Mouse (Mus musculus) neural tube, embryonic 14.5 days (tissue): ENCODE data around the gene Gm47955. TPM values are rescaled to one million over a fixed set of nuclear protein-coding genes. Genes with fewer than 3 reads are reported as not detected.
"Not testable (repeated sequence)": the region's sequence is repeated elsewhere in the genome, so short reads cannot be mapped to it uniquely, and the experiment has no call there.

ENCODE experiments used
- ATAC-seq: fragments of 200-750 bp; cut with Nextera tagmentation; 2 replicates; pipeline ENCODE4 v1.8.0; 2017; ENCODE audit warnings: low read depth, mild to moderate bottlenecking, moderate TSS enrichment, moderate library complexity
- H3K27ac ChIP-seq: fragments of 300-500 bp; sonication (generic); 2 replicates; pipeline ENCODE4 v1.5.1; 2014; ENCODE audit warnings: low read depth, mild to moderate bottlenecking, control low read depth, low read length, moderate library complexity, mixed read lengths
- H3K27me3 ChIP-seq: fragments of 300-500 bp; sonication (generic); 2 replicates; pipeline ENCODE4 v1.6.1; 2014; ENCODE audit warnings: low read length; ENCODE audit not compliant: control insufficient read depth, insufficient read depth
- H3K36me3 ChIP-seq: fragments of 300-500 bp; sonication (generic); 2 replicates; pipeline ENCODE4 v1.6.1; 2014; ENCODE audit warnings: low read length, mixed read lengths; ENCODE audit not compliant: control insufficient read depth, insufficient read depth
- H3K4me1 ChIP-seq: fragments of 300-500 bp; sonication (generic); 2 replicates; pipeline ENCODE4 v1.6.1; 2014; ENCODE audit warnings: low read length; ENCODE audit not compliant: control insufficient read depth, insufficient read depth
- H3K4me2 ChIP-seq: fragments of 300-500 bp; sonication (generic); 2 replicates; pipeline ENCODE4 v1.6.1; 2014; ENCODE audit warnings: mild to moderate bottlenecking, low read depth, low read length, control low read depth
- H3K4me3 ChIP-seq: fragments of 300-500 bp; sonication (generic); 2 replicates; pipeline ENCODE4 v1.5.1; 2014; ENCODE audit warnings: low read depth, low read length, control low read depth, mixed read lengths
- H3K9ac ChIP-seq: fragments of 300-500 bp; sonication (generic); replicated peaks from 2 replicates; pipeline ENCODE4 v1.6.1; 2014; ENCODE audit warnings: low read depth, mild to moderate bottlenecking, control low read depth, low read length, mixed read lengths
- H3K9me3 ChIP-seq: fragments of 300-500 bp; sonication (generic); 2 replicates; pipeline ENCODE4 v1.6.1; 2016; ENCODE audit warnings: low read length; ENCODE audit not compliant: control insufficient read depth
- WGBS: fragments of 180-500 bp; shearing (Covaris S2); extraction: QIAGEN DNeasy Blood & Tissue Kit; methylation state at CpG from one replicate; pipeline ENCODE4 v1.1.7; 2014; 5-methylcytosine and 5-hydroxymethylcytosine counted together
- polyA plus RNA-seq: library from polyadenylated mRNA; unstranded; fragments of >200 nt; fragmentation: Nextera tagmentation; extraction: Ambion mirVana; gene quantifications from 2 replicates; pipeline ENCODE4 v1.2.1, GENCODE M21; 2014

Gm47955 gene
- polyA plus RNA-seq, 1 experiment from 2014 or later, result not detected

DNA sequence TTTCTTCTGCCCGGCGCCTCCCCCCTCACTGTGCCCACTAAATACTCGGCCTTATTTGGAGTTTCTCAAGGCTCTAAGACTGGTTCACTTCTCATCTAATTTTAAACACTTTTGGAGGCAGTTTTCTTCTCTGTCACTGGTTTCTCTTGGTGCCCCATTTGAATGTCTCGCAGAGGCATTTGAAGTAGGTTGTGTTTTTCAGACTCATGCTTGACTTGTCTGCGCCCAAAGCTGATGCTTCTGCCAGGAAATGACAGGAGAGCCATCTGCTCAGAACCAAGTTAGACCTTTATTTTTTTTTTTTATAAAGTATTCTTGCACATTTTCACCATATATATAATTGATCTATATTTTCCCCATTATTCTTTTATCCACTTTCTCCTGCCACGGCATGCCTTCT lies 26.7 kb downstream of the Gm47955 start:
- Histone ChIP-seq H3K9me3 (no peaks in the 10 kb centered on the region; the same call in 1 of the 2 replicates), H3K27me3 (no peaks in the 10 kb centered on the region), H3K9ac (no peak overlapping the region), H3K4me3 (no peak overlapping the region), H3K4me2 (no peak overlapping the region), H3K4me1 (no peaks in the 10 kb centered on the region), H3K36me3 (no peaks in the 10 kb centered on the region), H3K27ac (no peak overlapping the region)
- WGBS, result 97% methylated on average over 6 of the region's 6 CpGs
- ATAC-seq, result no peak

DNA sequence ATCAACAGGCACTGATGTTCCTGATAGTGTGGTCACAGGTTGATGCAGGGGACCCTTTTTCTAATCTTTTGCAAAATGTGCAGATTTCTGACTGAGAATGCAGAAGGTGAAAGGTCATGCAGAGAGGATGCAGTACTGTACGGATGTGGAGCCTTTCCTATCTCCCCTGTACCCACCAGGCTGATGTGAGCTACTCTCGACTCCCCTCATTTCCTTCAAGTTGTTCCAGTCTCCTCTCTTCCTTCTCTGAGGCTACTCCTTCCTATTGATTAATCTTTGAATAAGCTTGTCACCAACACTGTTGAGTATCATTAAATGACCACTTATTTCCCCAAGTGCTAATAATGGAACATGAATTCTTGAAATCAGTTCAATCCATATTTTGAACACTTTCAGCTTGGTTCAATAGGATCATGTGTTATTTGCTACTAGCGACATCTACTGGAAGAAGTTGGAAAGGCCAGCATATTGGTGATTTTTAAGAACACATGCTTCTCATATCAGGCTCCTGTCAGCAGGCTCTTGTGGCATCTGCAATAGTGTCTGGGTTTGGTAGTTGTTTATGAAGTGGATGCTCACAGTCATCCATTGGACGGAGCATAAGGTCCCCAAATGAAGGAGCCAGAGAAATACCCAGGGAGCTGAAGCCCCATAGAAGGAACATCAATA lies 27.6 kb downstream of the Gm47955 start:
- no peak overlapping the region for H3K27ac ChIP-seq
- H3K36me3 ChIP-seq, result no peaks in the 10 kb centered on the region
- H3K27me3 ChIP-seq, result no peaks in the 10 kb centered on the region
- H3K9me3 ChIP-seq, result no peaks in the 10 kb centered on the region; the same call in 1 of the 2 replicates
- ATAC-seq, result peak; percentile 79
- no peaks in the 10 kb centered on the region for H3K4me1 ChIP-seq
- no peak overlapping the region for H3K9ac ChIP-seq
- H3K4me2 ChIP-seq, result no peak overlapping the region
- WGBS, result 38% methylated on average over 4 of the region's 4 CpGs
- no peak overlapping the region for H3K4me3 ChIP-seq

DNA sequence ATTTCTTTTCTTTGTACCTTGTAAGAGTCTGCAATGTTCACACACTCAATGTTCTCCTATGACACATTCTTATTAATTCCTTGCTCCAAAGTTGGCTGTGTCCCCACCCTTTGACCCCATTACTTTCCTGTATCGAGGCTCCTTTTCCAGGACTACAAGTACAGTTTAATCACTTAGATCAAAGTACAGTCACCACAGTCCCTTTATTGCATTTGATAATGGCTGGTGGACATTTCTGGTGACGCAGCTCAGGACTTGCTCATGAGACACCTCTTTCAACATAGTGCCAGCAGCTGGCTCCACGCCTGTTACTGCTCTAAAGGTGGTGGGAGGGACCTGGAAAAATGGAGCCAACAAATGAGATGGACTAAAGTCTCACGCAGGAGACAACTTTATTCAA lies 31.0 kb downstream of the Gm47955 start:
- 64% methylated on average over 4 of the region's 4 CpGs for WGBS
- Histone ChIP-seq H3K9ac (no peak overlapping the region), H3K9me3 (no peaks in the 10 kb centered on the region), H3K4me3 (no peak overlapping the region), H3K27ac (no peak overlapping the region), H3K27me3 (no peaks in the 10 kb centered on the region), H3K4me1 (no peaks in the 10 kb centered on the region), H3K4me2 (no peak overlapping the region), H3K36me3 (no peaks in the 10 kb centered on the region)
- ATAC-seq, result no peak

DNA sequence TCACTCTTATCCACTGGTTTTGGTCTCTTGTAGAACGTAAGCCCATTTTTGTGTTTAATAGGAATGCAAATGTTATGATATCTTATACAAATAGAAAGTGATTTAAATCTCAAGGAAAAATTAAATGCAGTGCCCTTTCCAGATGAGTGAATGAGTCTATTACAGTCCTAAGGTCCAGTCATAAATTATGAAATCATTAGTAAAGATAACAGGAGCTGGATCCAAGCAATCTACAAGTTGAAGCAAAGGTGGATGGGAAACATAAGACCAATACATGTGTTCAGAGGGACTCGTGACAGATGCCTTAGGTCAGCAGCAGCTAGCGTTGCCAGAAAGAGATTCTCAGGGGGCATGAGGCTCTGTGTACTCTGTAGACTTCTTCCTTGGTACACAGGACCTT lies 31.5 kb downstream of the Gm47955 start:
- Histone ChIP-seq H3K9me3 (no peaks in the 10 kb centered on the region), H3K4me2 (no peak overlapping the region), H3K27me3 (no peaks in the 10 kb centered on the region), H3K36me3 (no peaks in the 10 kb centered on the region), H3K27ac (no peak overlapping the region), H3K4me1 (no peaks in the 10 kb centered on the region), H3K4me3 (no peak overlapping the region), H3K9ac (no peak overlapping the region)
- no peak for ATAC-seq
- 74% methylated on average over 3 of the region's 3 CpGs for WGBS

DNA sequence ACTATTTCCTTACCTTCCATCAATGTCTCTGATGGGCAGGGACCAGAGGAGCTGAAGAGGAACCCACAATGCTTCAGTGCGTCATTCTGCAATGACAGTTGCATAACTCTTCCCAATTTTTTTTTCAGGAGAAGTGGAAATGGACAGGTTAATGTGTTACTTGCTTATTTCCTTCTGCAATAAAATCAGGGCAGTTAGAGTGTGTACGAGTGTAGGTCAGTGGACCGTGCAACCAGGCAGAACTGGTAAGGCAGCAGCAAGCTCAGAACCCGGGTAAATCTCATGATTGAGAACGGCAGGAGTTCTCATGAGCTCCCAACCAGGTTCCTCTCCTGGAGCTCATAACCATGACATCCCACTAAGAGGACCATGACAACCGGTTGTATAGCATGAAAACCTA lies 32.0 kb downstream of the Gm47955 start:
- H3K9me3 ChIP-seq, result no peaks in the 10 kb centered on the region
- 92% methylated on average over 6 of the region's 6 CpGs for WGBS
- no peaks in the 10 kb centered on the region for H3K4me1 ChIP-seq
- no peak overlapping the region for H3K27ac ChIP-seq
- no peak overlapping the region for H3K4me3 ChIP-seq
- H3K9ac ChIP-seq, result no peak overlapping the region
- no peak overlapping the region for H3K4me2 ChIP-seq
- no peaks in the 10 kb centered on the region for H3K36me3 ChIP-seq
- ATAC-seq, result no peak
- H3K27me3 ChIP-seq, result no peaks in the 10 kb centered on the region

DNA sequence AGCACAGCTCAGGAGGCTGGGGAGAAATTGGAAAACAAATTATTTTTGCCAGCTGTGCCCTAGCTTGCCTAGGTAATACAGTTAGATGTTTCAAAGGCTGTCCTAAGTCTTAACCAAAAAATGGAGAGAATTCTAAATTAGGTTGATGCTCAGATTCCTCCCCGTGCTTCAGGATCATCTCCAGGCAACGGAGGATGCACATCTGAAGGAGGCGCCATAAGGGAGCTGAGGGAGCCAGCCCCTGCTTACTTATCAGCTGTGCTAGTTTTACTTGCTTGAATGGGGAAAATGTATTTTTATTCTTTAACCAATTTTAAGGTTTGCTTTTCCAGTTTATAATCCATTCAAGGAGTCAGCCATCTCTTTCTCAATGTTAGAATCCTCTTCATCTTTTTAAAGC lies 33.9 kb downstream of the Gm47955 start:
- Histone ChIP-seq H3K9me3 (no peaks in the 10 kb centered on the region), H3K27me3 (no peaks in the 10 kb centered on the region), H3K4me3 (no peak overlapping the region), H3K4me1 (no peaks in the 10 kb centered on the region), H3K9ac (no peak overlapping the region), H3K36me3 (no peaks in the 10 kb centered on the region), H3K4me2 (no peak overlapping the region), H3K27ac (no peak overlapping the region)
- ATAC-seq, result no peak
- WGBS, result 91% methylated on average over 3 of the region's 3 CpGs

DNA sequence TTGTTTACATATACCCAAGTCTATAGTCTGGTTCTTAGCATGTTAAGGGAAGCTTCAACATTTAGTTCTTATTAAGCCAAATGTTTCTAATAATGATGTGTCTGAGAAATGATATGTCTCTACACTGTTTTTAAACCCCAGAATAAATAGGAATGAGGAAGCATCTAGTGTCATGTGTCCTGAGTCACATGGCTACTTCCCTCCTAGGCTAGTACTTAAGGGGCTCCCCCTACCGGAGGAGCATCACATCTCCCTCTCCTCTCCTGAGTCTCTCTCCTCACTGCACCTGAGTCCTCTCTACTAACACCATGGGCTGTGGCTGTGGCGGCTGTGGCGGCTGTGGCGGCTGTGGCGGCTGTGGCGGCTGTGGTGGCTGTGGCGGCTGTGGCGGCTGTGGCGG lies 40.2 kb downstream of the Gm47955 start, which contains the start of gene Gm47959:
TSS of gene Gm47959 (plus strand) at position 243 of the 400 bp plus-strand sequence.
- H3K9ac ChIP-seq, H3K9me3 ChIP-seq, ATAC-seq, H3K27me3 ChIP-seq, H3K27ac ChIP-seq, H3K4me1 ChIP-seq, H3K4me2 ChIP-seq, H3K4me3 ChIP-seq, H3K36me3 ChIP-seq: not testable (repeated sequence)
- WGBS, result 96% methylated on average over 5 of the region's 9 CpGs

DNA sequence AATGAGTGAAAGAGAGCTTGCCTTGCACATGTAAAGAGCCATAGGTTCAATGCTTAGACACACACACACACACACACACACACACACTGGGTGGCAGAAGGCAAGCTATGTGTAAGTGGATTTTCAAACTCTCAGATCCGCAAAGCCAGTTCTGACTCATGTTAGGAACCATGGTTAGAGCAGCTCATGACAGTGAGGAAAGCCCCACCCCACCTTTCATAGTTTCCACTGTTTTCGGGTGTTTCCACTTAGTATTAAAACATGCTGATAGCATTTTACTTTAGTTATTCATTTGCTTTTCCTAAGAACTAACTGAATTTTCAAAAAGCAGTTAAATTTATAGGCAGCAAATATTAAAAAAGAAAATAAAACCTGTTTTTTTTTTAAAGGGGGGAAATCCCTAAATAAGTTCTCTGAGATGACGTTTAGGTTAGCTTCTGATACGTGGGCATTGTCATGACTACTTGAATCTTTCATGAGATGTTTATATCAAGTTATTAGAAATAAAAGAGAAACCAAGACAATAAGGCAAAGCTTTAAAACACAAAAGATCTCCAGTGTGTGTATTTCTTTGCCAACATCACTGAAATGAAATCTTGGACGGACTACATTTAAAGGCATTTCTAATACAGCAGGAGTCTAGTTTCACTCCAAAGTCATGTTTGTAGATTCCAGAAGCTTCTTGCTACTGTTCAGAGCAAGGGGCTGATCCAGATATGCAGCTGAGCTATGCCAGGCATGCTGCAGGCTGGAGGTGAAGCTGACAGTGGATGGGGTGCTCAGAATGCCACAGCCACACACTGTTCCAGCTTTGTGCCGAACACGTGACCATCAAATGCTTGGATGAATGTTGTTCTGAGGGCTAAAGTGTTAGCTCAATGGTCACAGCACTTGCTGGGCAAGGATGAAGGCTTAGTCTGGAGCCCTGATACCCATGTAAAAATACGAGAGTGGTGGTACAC lies 46.4 kb downstream of the Gm47955 start:
- ATAC-seq, result no peak
- Histone ChIP-seq H3K27me3 (no peaks in the 10 kb centered on the region), H3K27ac (no peak overlapping the region), H3K4me2 (no peak overlapping the region), H3K9ac (no peak overlapping the region), H3K36me3 (no peaks in the 10 kb centered on the region), H3K9me3 (no peaks in the 10 kb centered on the region), H3K4me3 (no peak overlapping the region), H3K4me1 (no peaks in the 10 kb centered on the region)
- 90% methylated on average over 8 of the region's 8 CpGs for WGBS

DNA sequence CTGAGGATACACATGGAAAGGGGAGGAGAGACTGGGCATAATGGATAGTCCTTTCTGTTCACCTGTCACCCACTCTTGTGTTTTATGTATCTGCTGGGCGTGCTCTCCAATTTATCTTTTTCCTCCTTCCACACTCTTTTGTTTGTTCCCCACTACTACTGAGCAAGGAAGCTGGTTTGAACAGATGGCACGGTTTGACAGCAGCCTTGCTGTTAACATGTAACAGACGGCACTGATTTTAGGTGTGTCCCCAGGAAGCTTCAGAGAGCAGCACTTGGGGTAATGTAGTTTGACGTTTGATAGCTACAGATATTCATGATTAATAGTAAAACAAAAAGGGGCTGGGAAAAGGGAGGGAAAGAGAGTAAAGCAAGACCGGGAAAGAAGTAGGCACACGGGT lies 47.4 kb downstream of the Gm47955 start:
- Histone ChIP-seq H3K27ac (no peak overlapping the region), H3K4me3 (no peak overlapping the region), H3K9ac (no peak overlapping the region), H3K27me3 (no peaks in the 10 kb centered on the region), H3K36me3 (no peaks in the 10 kb centered on the region), H3K4me1 (no peaks in the 10 kb centered on the region), H3K4me2 (no peak overlapping the region), H3K9me3 (no peaks in the 10 kb centered on the region)
- 60% methylated on average over 6 of the region's 6 CpGs for WGBS
- no peak for ATAC-seq
